Mouse (Mus musculus) cerebellum, adult 18-20 months (tissue): ENCODE measurements around the gene Fbxo9.
A peak's percentile ranks its signal among the peaks of the same experiment; 100 is the strongest.
"Not testable (repeated sequence)": the region's sequence is repeated elsewhere in the genome, so short reads cannot be mapped to it uniquely, and the experiment has no call there.

Experiments
- DNase-seq, 2 experiments: peaks; one replicate each; pipeline ENCODE4 v3.0.0; 2021

Fbxo9 gene

GRCm38 (mm10) chr9:78107912-78108795, 711 bp downstream of the Fbxo9 start:
- peak; percentile 76 to 90 for DNase-seq

- no peak for DNase-seq
These were observed 1.3 kb downstream of the Fbxo9 start for GRCm38 (mm10) chr9:78107582-78107911.

GRCm38 (mm10) chr9:78106821-78107220, 2.0 kb downstream of the Fbxo9 start:
- no peak for DNase-seq

GRCm38 (mm10) chr9:78105501-78105932, 3.3 kb downstream of the Fbxo9 start:
- no peak for DNase-seq

GRCm38 (mm10) chr9:78104973-78105372, 3.9 kb downstream of the Fbxo9 start:
- DNase-seq, result no peak

GRCm38 (mm10) chr9:78103965-78104560, 4.8 kb downstream of the Fbxo9 start:
- DNase-seq, result no peak

- DNase-seq, result no peak
These were observed 7.4 kb downstream of the Fbxo9 start for GRCm38 (mm10) chr9:78101431-78101830.

GRCm38 (mm10) chr9:78100956-78101355, 7.9 kb downstream of the Fbxo9 start:
- DNase-seq, result no peak

- DNase-seq, result no peak
These were observed 12.5 kb downstream of the Fbxo9 start for GRCm38 (mm10) chr9:78096376-78096775.

GRCm38 (mm10) chr9:78095686-78096085, 13.2 kb downstream of the Fbxo9 start:
- DNase-seq, result no peak

GRCm38 (mm10) chr9:78090596-78090995, 18.3 kb downstream of the Fbxo9 start:
- no peak for DNase-seq

GRCm38 (mm10) chr9:78089906-78090305, 19.0 kb downstream of the Fbxo9 start:
- no peak for DNase-seq

GRCm38 (mm10) chr9:78088971-78089370, 19.9 kb downstream of the Fbxo9 start:
- DNase-seq, result no peak

- DNase-seq, result no peak
These were observed 20.3 kb downstream of the Fbxo9 start for GRCm38 (mm10) chr9:78088521-78088920.

- no peak for DNase-seq
These were observed 21.1 kb downstream of the Fbxo9 start for GRCm38 (mm10) chr9:78087751-78088150.

GRCm38 (mm10) chr9:78085722-78086287, 23.1 kb downstream of the Fbxo9 start:
- no peak for DNase-seq

- no peak for DNase-seq
These were observed 24.5 kb downstream of the Fbxo9 start for GRCm38 (mm10) chr9:78084341-78084740.

- no peak for DNase-seq
These were observed 27.0 kb downstream of the Fbxo9 start for GRCm38 (mm10) chr9:78081835-78082234.

- no peak for DNase-seq
These were observed 30.6 kb downstream of the Fbxo9 start for GRCm38 (mm10) chr9:78078240-78078639.

GRCm38 (mm10) chr9:78075256-78075655, 33.6 kb downstream of the Fbxo9 start:
- DNase-seq, result no peak

- DNase-seq, result no peak
These were observed 35.0 kb downstream of the Fbxo9 start for GRCm38 (mm10) chr9:78073713-78074340.

GRCm38 (mm10) chr9:78073291-78073690, 35.6 kb downstream of the Fbxo9 start:
- DNase-seq, result not testable (repeated sequence)

- DNase-seq, result no peak
These were observed 37.2 kb downstream of the Fbxo9 start for GRCm38 (mm10) chr9:78071626-78072025.

- no peak for DNase-seq
These were observed 38.4 kb downstream of the Fbxo9 start for GRCm38 (mm10) chr9:78070496-78070895.
